Mouse (Mus musculus) olfactory bulb, adult 2 months (tissue): ENCODE results near the gene AI661453.

Experiments
- CTCF ChIP-seq: fragments of 200-500 bp; IDR thresholded peaks from 2 replicates; pipeline ENCODE4 v1.5.1; 2012; ENCODE audit warnings: low read depth, mild to moderate bottlenecking, low read length, moderate library complexity; ENCODE audit not compliant: insufficient read depth
- POLR2A ChIP-seq: fragments of 200-500 bp; IDR thresholded peaks from 2 replicates; pipeline ENCODE4 v1.6.1; 2012; ENCODE audit warnings: mild to moderate bottlenecking, low read depth, low read length, moderate library complexity; ENCODE audit not compliant: insufficient read depth

- TF ChIP-seq CTCF (no peak), POLR2A (no peak)
Observed at GRCm38 (mm10) chr17:47464248-47464965, 28.0 kb downstream of the AI661453 start.
